Mouse (Mus musculus): ENCODE data around the gene Esrrg. TPM values are rescaled to one million over a fixed set of nuclear protein-coding genes. Genes with fewer than 3 reads are reported as not detected.

Gene Esrrg
- polyA plus RNA-seq, 1 experiment from 2014 or later: 34.5 TPM

GRCm38 (mm10) chr1:187607065-187608047 lies 1.2 kb upstream of the Esrrg start:
- no peak overlapping the region for H3K4me3 ChIP-seq (replicated peaks; ENCODE audit: low read depth, low read length)
- peak overlapping the region; percentile 20 for H3K4me2 ChIP-seq (ENCODE audit: low read length)
- no peaks in the 10 kb centered on the region for H3K36me3 ChIP-seq (ENCODE audit: control insufficient read depth, insufficient read depth, low read length)
- H3K4me1 ChIP-seq (ENCODE audit: control insufficient read depth, insufficient read depth, low read length): peaks cover 39% of the 10 kb centered on the region
- H3K27me3 ChIP-seq (ENCODE audit: control insufficient read depth, insufficient read depth, low read length): peaks cover 62% of the 10 kb centered on the region
- H3K27ac ChIP-seq (replicated peaks; ENCODE audit: low read depth, low read length): no peak overlapping the region
- no peak overlapping the region for H3K9ac ChIP-seq (replicated peaks; ENCODE audit: low read length)
- 2% methylated on average over 45 of the region's 47 CpGs for WGBS
- H3K9me3 ChIP-seq (ENCODE audit: control insufficient read depth, low read length): no peaks in the 10 kb centered on the region
- no peak for ATAC-seq (ENCODE audit: low FRiP score, low TSS enrichment)
- peak; percentile 31 for DNase-seq

GRCm38 (mm10) chr1:187609021-187609852 lies 646 bp downstream of the Esrrg start:
- Histone ChIP-seq H3K36me3 (ENCODE audit: control insufficient read depth, insufficient read depth, low read length) (no peaks in the 10 kb centered on the region), H3K4me2 (ENCODE audit: low read length) (peak overlapping the region; percentile 72), H3K9ac (replicated peaks; ENCODE audit: low read length) (peak overlapping the region; percentile 47; the same call in 1 of the 2 replicates), H3K9me3 (ENCODE audit: control insufficient read depth, low read length) (no peaks in the 10 kb centered on the region), H3K4me3 (replicated peaks; ENCODE audit: low read depth, low read length) (peak overlapping the region; percentile 40), H3K4me1 (ENCODE audit: control insufficient read depth, insufficient read depth, low read length) (peaks cover 34% of the 10 kb centered on the region), H3K27ac (replicated peaks; ENCODE audit: low read depth, low read length) (no peak overlapping the region), H3K27me3 (ENCODE audit: control insufficient read depth, insufficient read depth, low read length) (peaks cover 64% of the 10 kb centered on the region)
- peak; percentile 69 for DNase-seq
- 0% methylated on average over 72 of the region's 72 CpGs for WGBS
- no peak for ATAC-seq (ENCODE audit: low FRiP score, low TSS enrichment)

- WGBS: 3% methylated on average over 16 of the region's 16 CpGs
- peaks cover 29% of the 10 kb centered on the region for H3K4me1 ChIP-seq (ENCODE audit: control insufficient read depth, insufficient read depth, low read length)
Measured at GRCm38 (mm10) chr1:187609853-187610230, 1.3 kb downstream of the Esrrg start.

GRCm38 (mm10) chr1:187610336-187610948 lies 1.9 kb downstream of the Esrrg start:
- Histone ChIP-seq H3K27me3 (ENCODE audit: control insufficient read depth, insufficient read depth, low read length) (peaks cover 64% of the 10 kb centered on the region), H3K4me1 (ENCODE audit: control insufficient read depth, insufficient read depth, low read length) (peaks cover 23% of the 10 kb centered on the region), H3K36me3 (ENCODE audit: control insufficient read depth, insufficient read depth, low read length) (no peaks in the 10 kb centered on the region), H3K9me3 (ENCODE audit: control insufficient read depth, low read length) (no peaks in the 10 kb centered on the region), H3K9ac (replicated peaks; ENCODE audit: low read length) (no peak overlapping the region), H3K4me2 (ENCODE audit: low read length) (peak overlapping the region; percentile 72; the same call in 1 of the 2 replicates), H3K27ac (replicated peaks; ENCODE audit: low read depth, low read length) (no peak overlapping the region), H3K4me3 (replicated peaks; ENCODE audit: low read depth, low read length) (no peak overlapping the region)
- WGBS: 23% methylated on average over 9 of the region's 9 CpGs
- ATAC-seq (ENCODE audit: low FRiP score, low TSS enrichment): no peak
- DNase-seq: peak; percentile 15

More at GRCm38 (mm10) chr1:187609853-187610230, 1.3 kb downstream of the Esrrg start:
- Histone ChIP-seq H3K27ac (replicated peaks; ENCODE audit: low read depth, low read length) (no peak overlapping the region), H3K4me2 (ENCODE audit: low read length) (peak overlapping the region; percentile 72), H3K36me3 (ENCODE audit: control insufficient read depth, insufficient read depth, low read length) (no peaks in the 10 kb centered on the region), H3K9ac (replicated peaks; ENCODE audit: low read length) (peak overlapping the region; percentile 47; the same call in 1 of the 2 replicates), H3K9me3 (ENCODE audit: control insufficient read depth, low read length) (no peaks in the 10 kb centered on the region), H3K27me3 (ENCODE audit: control insufficient read depth, insufficient read depth, low read length) (peaks cover 64% of the 10 kb centered on the region), H3K4me3 (replicated peaks; ENCODE audit: low read depth, low read length) (peak overlapping the region; percentile 40; the same call in 1 of the 2 replicates)
- ATAC-seq (ENCODE audit: low FRiP score, low TSS enrichment): no peak
- peak; percentile 41 for DNase-seq

- Histone ChIP-seq H3K4me2 (ENCODE audit: low read length) (no peak overlapping the region), H3K9ac (replicated peaks; ENCODE audit: low read length) (no peak overlapping the region), H3K4me3 (replicated peaks; ENCODE audit: low read depth, low read length) (no peak overlapping the region), H3K36me3 (ENCODE audit: control insufficient read depth, insufficient read depth, low read length) (no peaks in the 10 kb centered on the region), H3K4me1 (ENCODE audit: control insufficient read depth, insufficient read depth, low read length) (peaks cover 12% of the 10 kb centered on the region), H3K27ac (replicated peaks; ENCODE audit: low read depth, low read length) (no peak overlapping the region), H3K27me3 (ENCODE audit: control insufficient read depth, insufficient read depth, low read length) (peaks cover 54% of the 10 kb centered on the region), H3K9me3 (ENCODE audit: control insufficient read depth, low read length) (no peaks in the 10 kb centered on the region)
- ATAC-seq (ENCODE audit: low FRiP score, low TSS enrichment) (no peak), DNase-seq (no peak)
- WGBS: 45% methylated on average over 5 of the region's 5 CpGs
Measured at GRCm38 (mm10) chr1:187611925-187612324, 3.3 kb downstream of the Esrrg start.

- Histone ChIP-seq H3K36me3 (ENCODE audit: control insufficient read depth, insufficient read depth, low read length) (no peaks in the 10 kb centered on the region), H3K4me3 (replicated peaks; ENCODE audit: low read depth, low read length) (no peak overlapping the region), H3K9ac (replicated peaks; ENCODE audit: low read length) (no peak overlapping the region), H3K9me3 (ENCODE audit: control insufficient read depth, low read length) (no peaks in the 10 kb centered on the region), H3K4me2 (ENCODE audit: low read length) (no peak overlapping the region), H3K4me1 (ENCODE audit: control insufficient read depth, insufficient read depth, low read length) (peaks cover 9% of the 10 kb centered on the region), H3K27ac (replicated peaks; ENCODE audit: low read depth, low read length) (no peak overlapping the region), H3K27me3 (ENCODE audit: control insufficient read depth, insufficient read depth, low read length) (peaks cover 41% of the 10 kb centered on the region)
- no peak for DNase-seq
- 82% methylated on average over 3 of the region's 3 CpGs for WGBS
- ATAC-seq (ENCODE audit: low FRiP score, low TSS enrichment): no peak
Measured at GRCm38 (mm10) chr1:187613277-187613676, 4.7 kb downstream of the Esrrg start.

GRCm38 (mm10) chr1:187623981-187624380 lies 15.4 kb downstream of the Esrrg start:
- Histone ChIP-seq H3K9me3 (ENCODE audit: control insufficient read depth, low read length) (no peaks in the 10 kb centered on the region), H3K9ac (replicated peaks; ENCODE audit: low read length) (no peak overlapping the region)
- WGBS: 90% methylated on average over 3 of the region's 3 CpGs

GRCm38 (mm10) chr1:187630361-187630760 lies 21.8 kb downstream of the Esrrg start:
- no peak overlapping the region for H3K27ac ChIP-seq (replicated peaks; ENCODE audit: low read depth, low read length)
- H3K4me2 ChIP-seq (ENCODE audit: low read length): no peak overlapping the region
- DNase-seq: no peak
- no peaks in the 10 kb centered on the region for H3K4me1 ChIP-seq (ENCODE audit: control insufficient read depth, insufficient read depth, low read length)
- no peaks in the 10 kb centered on the region for H3K9me3 ChIP-seq (ENCODE audit: control insufficient read depth, low read length)
- H3K9ac ChIP-seq (replicated peaks; ENCODE audit: low read length): no peak overlapping the region
- H3K36me3 ChIP-seq (ENCODE audit: control insufficient read depth, insufficient read depth, low read length): no peaks in the 10 kb centered on the region
- WGBS: 90% methylated on average over 8 of the region's 8 CpGs
- H3K4me3 ChIP-seq (replicated peaks; ENCODE audit: low read depth, low read length): no peak overlapping the region
- ATAC-seq (ENCODE audit: low FRiP score, low TSS enrichment): no peak
- H3K27me3 ChIP-seq (ENCODE audit: control insufficient read depth, insufficient read depth, low read length): no peaks in the 10 kb centered on the region

More at GRCm38 (mm10) chr1:187623981-187624380, 15.4 kb downstream of the Esrrg start:
- DNase-seq (no peak), ATAC-seq (ENCODE audit: low FRiP score, low TSS enrichment) (no peak)
- Histone ChIP-seq H3K27ac (replicated peaks; ENCODE audit: low read depth, low read length) (no peak overlapping the region), H3K36me3 (ENCODE audit: control insufficient read depth, insufficient read depth, low read length) (no peaks in the 10 kb centered on the region), H3K4me3 (replicated peaks; ENCODE audit: low read depth, low read length) (no peak overlapping the region), H3K4me1 (ENCODE audit: control insufficient read depth, insufficient read depth, low read length) (no peaks in the 10 kb centered on the region), H3K4me2 (ENCODE audit: low read length) (no peak overlapping the region), H3K27me3 (ENCODE audit: control insufficient read depth, insufficient read depth, low read length) (no peaks in the 10 kb centered on the region)
